Mouse (Mus musculus): ENCODE measurements around the gene Actr2. TPM values are rescaled to one million over a fixed set of nuclear protein-coding genes. Genes with fewer than 3 reads are reported as not detected.
"Not testable (repeated sequence)": the region's sequence is repeated elsewhere in the genome, so short reads cannot be mapped to it uniquely, and the experiment has no call there.

The Actr2 gene
- total RNA-seq, 4 experiments from 2014 or later = 67.5 to 80.3 (median 71.4) TPM

- no peak for DNase-seq (ENCODE audit: low spot score)
Measured at GRCm38 (mm10) chr11:20045586-20045985, 67.1 kb downstream of the Actr2 start.

- no peak for DNase-seq (ENCODE audit: low spot score)
Measured at GRCm38 (mm10) chr11:20043256-20043655, 69.5 kb downstream of the Actr2 start.

GRCm38 (mm10) chr11:20042106-20042505 is 70.6 kb downstream of the Actr2 start:
- no peak for DNase-seq (ENCODE audit: low spot score)

GRCm38 (mm10) chr11:20041164-20041920 is 71.4 kb downstream of the Actr2 start:
- no peak for DNase-seq (ENCODE audit: low spot score)

GRCm38 (mm10) chr11:20038723-20039122 is 74.0 kb downstream of the Actr2 start:
- DNase-seq (ENCODE audit: low spot score) = no peak

GRCm38 (mm10) chr11:20037739-20038138 is 75.0 kb downstream of the Actr2 start:
- no peak for DNase-seq (ENCODE audit: low spot score)

GRCm38 (mm10) chr11:20035972-20036371 is 76.7 kb downstream of the Actr2 start:
- no peak for DNase-seq (ENCODE audit: low spot score)

GRCm38 (mm10) chr11:20035343-20035928 is 77.3 kb downstream of the Actr2 start:
- DNase-seq (ENCODE audit: low spot score) = no peak

- no peak for DNase-seq (ENCODE audit: low spot score)
Measured at GRCm38 (mm10) chr11:20034337-20034947, 78.3 kb downstream of the Actr2 start.

- DNase-seq (ENCODE audit: low spot score) = no peak
Measured at GRCm38 (mm10) chr11:20033541-20034160, 79.1 kb downstream of the Actr2 start.

GRCm38 (mm10) chr11:20031536-20031935 is 81.2 kb downstream of the Actr2 start:
- DNase-seq (ENCODE audit: low spot score) = peak; percentile 45

GRCm38 (mm10) chr11:20030973-20031372 is 81.7 kb downstream of the Actr2 start:
- not testable (repeated sequence) for DNase-seq (ENCODE audit: low spot score)

- no peak for DNase-seq (ENCODE audit: low spot score)
Measured at GRCm38 (mm10) chr11:20029014-20029413, 83.7 kb downstream of the Actr2 start.

GRCm38 (mm10) chr11:20028396-20028795 is 84.3 kb downstream of the Actr2 start:
- DNase-seq (ENCODE audit: low spot score) = no peak

GRCm38 (mm10) chr11:20027719-20028118 is 85.0 kb downstream of the Actr2 start:
- DNase-seq (ENCODE audit: low spot score) = no peak

- DNase-seq (ENCODE audit: low spot score) = no peak
Measured at GRCm38 (mm10) chr11:20025899-20026298, 86.8 kb downstream of the Actr2 start.

GRCm38 (mm10) chr11:20022911-20023482 is 89.7 kb downstream of the Actr2 start:
- DNase-seq (ENCODE audit: low spot score) = no peak

- DNase-seq (ENCODE audit: low spot score) = no peak
Measured at GRCm38 (mm10) chr11:20022462-20022861, 90.3 kb downstream of the Actr2 start.

GRCm38 (mm10) chr11:20020720-20021119 is 92.0 kb downstream of the Actr2 start:
- DNase-seq (ENCODE audit: low spot score) = no peak

GRCm38 (mm10) chr11:20018905-20019304 is 93.8 kb downstream of the Actr2 start:
- DNase-seq (ENCODE audit: low spot score) = no peak

GRCm38 (mm10) chr11:20017937-20018336 is 94.8 kb downstream of the Actr2 start:
- DNase-seq (ENCODE audit: low spot score) = no peak

- no peak for DNase-seq (ENCODE audit: low spot score)
Measured at GRCm38 (mm10) chr11:20013366-20013765, 99.3 kb downstream of the Actr2 start.

Data from heart, adult 8-10 months (tissue).